Mouse (Mus musculus) hindbrain, postnatal 0 days (tissue): ENCODE measurements at regions not wholly inside any gene's neighbourhood (a gene's known extent, or its start where the extent isn't known, plus 50 kb on each side); places are given as distances from the start of the nearest gene placed in this dataset.

Source experiments
- ATAC-seq: fragments of 200-750 bp; cut with Nextera tagmentation; 2 replicates; pipeline ENCODE4 v1.8.0; 2017; ENCODE audit warnings: mild to moderate bottlenecking, moderate TSS enrichment, moderate library complexity
- DNase-seq: peaks from one replicate; pipeline ENCODE4 v3.0.0-alpha.2; 2015; ENCODE audit warnings: low spot score
- H3K27ac ChIP-seq: fragments of 300-500 bp; sonication (generic); 2 replicates; pipeline ENCODE4 v1.5.1; 2014; ENCODE audit warnings: mild to moderate bottlenecking
- H3K27me3 ChIP-seq: fragments of 300-500 bp; sonication (generic); 2 replicates; pipeline ENCODE4 v1.6.1; 2014; ENCODE audit warnings: low read length, mixed read lengths; ENCODE audit not compliant: insufficient read depth
- H3K36me3 ChIP-seq: fragments of 300-500 bp; sonication (generic); 2 replicates; pipeline ENCODE4 v1.6.1; 2014; ENCODE audit warnings: low read length, mixed read lengths; ENCODE audit not compliant: insufficient read depth
- H3K4me1 ChIP-seq: fragments of 300-500 bp; sonication (generic); 2 replicates; pipeline ENCODE4 v1.6.1; 2014; ENCODE audit warnings: antibody characterized with exemption, low read length, mixed read lengths; ENCODE audit not compliant: insufficient read depth
- H3K4me2 ChIP-seq: fragments of 300-500 bp; sonication (generic); 2 replicates; pipeline ENCODE4 v1.6.1; 2014; ENCODE audit warnings: low read depth, mild to moderate bottlenecking, low read length, moderate library complexity, mixed read lengths
- H3K4me3 ChIP-seq: fragments of 300-500 bp; sonication (generic); 2 replicates; pipeline ENCODE4 v1.5.1; 2014; ENCODE audit warnings: low read length
- H3K9ac ChIP-seq: fragments of 300-500 bp; sonication (generic); replicated peaks from 2 replicates; pipeline ENCODE4 v1.6.1; 2014; ENCODE audit warnings: mild to moderate bottlenecking, low read length, moderate library complexity, mixed read lengths
- H3K9me3 ChIP-seq: fragments of 300-500 bp; sonication (generic); 2 replicates; pipeline ENCODE4 v1.6.1; 2016; ENCODE audit warnings: low read length, mixed read lengths
- CTCF ChIP-seq: IDR thresholded peaks from 2 replicates; pipeline ENCODE4 v1.5.1; 2016; ENCODE audit warnings: antibody characterized with exemption, control low read depth, low read depth
- WGBS: fragments of 180-500 bp; shearing (Covaris S2); extraction: QIAGEN DNeasy Blood & Tissue Kit; methylation state at CpG from one replicate; pipeline ENCODE4 v1.1.7; 2014; 5-methylcytosine and 5-hydroxymethylcytosine counted together

DNA sequence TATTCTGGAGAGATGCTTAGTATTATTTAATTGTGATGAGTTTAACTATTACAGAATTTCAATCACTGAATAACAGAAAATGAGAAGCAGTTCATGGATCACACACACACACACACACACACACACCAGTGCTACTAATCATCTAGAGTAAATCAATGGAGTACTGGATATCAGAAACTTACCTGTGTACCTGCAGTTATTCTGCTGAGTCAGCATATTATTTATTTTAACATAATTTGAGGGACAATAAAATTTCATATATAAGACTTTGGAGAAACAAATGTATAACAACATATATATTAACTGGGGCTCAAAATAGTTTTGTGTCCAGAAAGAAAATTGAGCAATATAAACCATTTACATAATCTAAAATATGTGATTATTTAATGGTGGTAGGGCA lies 134.4 kb upstream of the Brinp3 start:
- no peak for TF ChIP-seq CTCF
- no peak overlapping the region for H3K9ac ChIP-seq
- DNase-seq (no peak), ATAC-seq (no peak)
- H3K27ac ChIP-seq, result no peak overlapping the region
- H3K9me3 ChIP-seq, result no peaks in the 10 kb centered on the region
- no peaks in the 10 kb centered on the region for H3K36me3 ChIP-seq
- H3K27me3 ChIP-seq, result no peaks in the 10 kb centered on the region
- no peaks in the 10 kb centered on the region for H3K4me1 ChIP-seq
- no peak overlapping the region for H3K4me2 ChIP-seq
- H3K4me3 ChIP-seq, result no peak overlapping the region

DNA sequence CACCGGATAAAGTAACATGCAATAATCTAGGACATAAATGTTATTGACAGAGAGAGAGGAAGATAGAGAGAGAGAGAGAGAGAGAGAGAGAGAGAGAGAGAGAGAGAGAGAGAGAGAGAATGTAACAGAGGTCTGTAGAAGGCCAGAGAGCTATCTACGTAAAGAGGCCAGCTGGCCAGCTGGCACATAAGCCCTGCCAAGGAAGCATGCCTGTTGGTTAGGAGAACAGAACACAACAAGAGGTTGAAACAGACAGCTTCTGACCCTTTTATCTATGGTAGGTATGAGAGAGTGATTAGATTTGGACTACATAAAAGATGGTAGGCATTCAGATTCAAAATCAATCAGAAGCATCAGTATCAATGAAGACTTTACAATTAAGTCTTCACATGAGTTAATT lies 130.8 kb upstream of the Brinp3 start:
- no peak overlapping the region for H3K4me2 ChIP-seq
- H3K4me1 ChIP-seq, result no peaks in the 10 kb centered on the region
- H3K27ac ChIP-seq, result no peak overlapping the region
- H3K9ac ChIP-seq, result no peak overlapping the region
- no peaks in the 10 kb centered on the region for H3K36me3 ChIP-seq
- H3K4me3 ChIP-seq, result no peak overlapping the region
- 78% methylated on average over 2 of the region's 2 CpGs for WGBS
- no peaks in the 10 kb centered on the region for H3K27me3 ChIP-seq
- no peak for TF ChIP-seq CTCF
- ATAC-seq, result no peak
- no peaks in the 10 kb centered on the region for H3K9me3 ChIP-seq
- peak; percentile 5 for DNase-seq
